In the genomic region with DNA sequence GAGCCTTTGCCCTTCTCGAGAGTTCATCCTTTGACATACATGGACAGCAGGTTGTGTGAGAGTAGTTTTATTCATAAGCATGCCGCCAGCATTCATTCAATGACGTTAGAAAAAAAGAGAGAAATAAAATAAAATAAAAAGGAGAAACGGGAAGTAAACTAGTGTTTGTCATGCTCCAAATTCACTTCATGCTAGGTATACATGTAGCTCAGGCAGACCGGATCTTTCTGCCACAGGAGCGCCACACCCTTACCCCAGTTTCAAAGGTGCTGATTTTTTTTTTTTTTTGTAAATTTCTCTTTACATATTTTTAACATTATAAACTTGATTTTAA, we compare ENCODE assay signal across 8 mouse cellular contexts. TPM values are rescaled to one million over a fixed set of nuclear protein-coding genes. Genes with fewer than 3 reads are reported as not detected.
DNase-seq lines count a peak whose midpoint lies in the region; ATAC-seq lines count a peak whose summit lies in the region.

No protein-coding gene starts in this region.

- peak; percentile 42 for DNase-seq in CD4-positive, CD25-positive, alpha-beta regulatory T cell, adult 2 months (ENCODE audit: low read depth, low spot score)
- peak; percentile 11 for DNase-seq in thymus, postnatal 25 days
- no peak for DNase-seq in thymus, adult 18-20 months
- DNase-seq in right cerebral cortex, postnatal 25 days = no peak
- DNase-seq in layer of hippocampus, postnatal 10 days (ENCODE audit: low spot score in 2 of 2) = no peak
- no peak for DNase-seq in lung, postnatal 25 days (ENCODE audit: low spot score)

- H3K4me1 ChIP-seq in liver, embryonic 15.5 days (replicated peaks) = peaks cover 19% of the 10 kb centered on the region

- H3K27ac ChIP-seq in liver, embryonic 15.5 days (replicated peaks) = peak overlapping the region; percentile 95

- H3K9me3 ChIP-seq in liver, embryonic 15.5 days (replicated peaks) = no peaks in the 10 kb centered on the region

- no peaks in the 10 kb centered on the region for H3K27me3 ChIP-seq in liver, embryonic 15.5 days

- no peaks in the 10 kb centered on the region for H3K36me3 ChIP-seq in liver, embryonic 15.5 days (replicated peaks)

- 6% methylated on average over 6 of the region's 6 CpGs for WGBS in liver, embryonic 15.5 days (ENCODE audit: insufficient replicate concordance)

- no peak for ATAC-seq in CD4-positive, CD25-positive, alpha-beta regulatory T cell, adult 4 months
- ATAC-seq in liver, embryonic 15.5 days (ENCODE audit: insufficient read depth) = no peak

- H3K4me2 ChIP-seq in liver, embryonic 15.5 days = peak overlapping the region; percentile 83

- H3K9ac ChIP-seq in liver, embryonic 15.5 days = peak overlapping the region; percentile 82

- H3K4me3 ChIP-seq in liver, embryonic 15.5 days (replicated peaks) = peak overlapping the region; percentile 72

RNA-seq across cellular contexts. Expression of a gene that starts 0.7 kb away (rescaled TPM):
- 10 to 100 TPM; 72.0 to 72.4 TPM for polyA plus RNA-seq in CD4-positive, CD25-positive, alpha-beta regulatory T cell, adult 4 months (2017; shearing (Covaris generic))
- polyA plus RNA-seq in liver, embryonic 15.5 days (2015; fragmentation: Nextera tagmentation; extraction: Ambion mirVana) = 22.3 and 25.1 TPM in 2 replicates
- 10 to 100 TPM; 17.3 to 25.8 TPM for total RNA-seq in layer of hippocampus, postnatal 10 days (2021)

RNA-seq across cellular contexts. Expression of a gene that starts 0.8 kb away (rescaled TPM):
- polyA plus RNA-seq in CD4-positive, CD25-positive, alpha-beta regulatory T cell, adult 4 months (2017; shearing (Covaris generic)) = 10 to 100 TPM; 16.0 to 18.5 TPM
- polyA plus RNA-seq in liver, embryonic 15.5 days (2015; fragmentation: Nextera tagmentation; extraction: Ambion mirVana) = 7.1 and 8.1 TPM in 2 replicates
- total RNA-seq in layer of hippocampus, postnatal 10 days (2021) = 1 to 10 TPM; 5.6 to 6.3 TPM

RNA-seq across cellular contexts. Expression of a gene that starts 46.3 kb away (rescaled TPM):
- 10 to 100 TPM; 25.6 TPM for polyA plus RNA-seq in CD4-positive, CD25-positive, alpha-beta regulatory T cell, adult 4 months (2017; shearing (Covaris generic))
- 0.33 and 0.46 TPM in 2 replicates for polyA plus RNA-seq in liver, embryonic 15.5 days (2015; fragmentation: Nextera tagmentation; extraction: Ambion mirVana)
- total RNA-seq in layer of hippocampus, postnatal 10 days (2021) = under 1 TPM; 0.55 to 0.60 TPM

Comparison
In these comparisons a context has a peak if more than half of its experiments do, and no peak if none do; other contexts are left out.
1. DNase-seq: peak in CD4-positive, CD25-positive, alpha-beta regulatory T cell, adult 2 months (single experiment) and thymus, postnatal 25 days (single experiment); none in thymus, adult 18-20 months (0 of 2), right cerebral cortex, postnatal 25 days (single experiment), layer of hippocampus, postnatal 10 days (0 of 2) and lung, postnatal 25 days (single experiment).
2. RNA of a gene that starts 46.3 kb away (polyA plus RNA-seq): 25.6 TPM in CD4-positive, CD25-positive, alpha-beta regulatory T cell, adult 4 months; 0.33 to 0.46 TPM in liver, embryonic 15.5 days; every median in the first group is over 10 times any median in the second.